Mouse (Mus musculus): Measurements from ENCODE around the gene Trip11. TPM values are rescaled to one million over a fixed set of nuclear protein-coding genes. Genes with fewer than 3 reads are reported as not detected.

The Trip11 gene
- polyA plus RNA-seq, 1 experiment from 2014 or later = 11.0 TPM

Other genes with a start within 250 kb of the Trip11 start
- gene Tc2n, start 194.7 kb downstream of the Trip11 start, polyA plus RNA-seq (2014; fragmentation: Nextera tagmentation; extraction: Ambion mirVana) = 0.11 TPM in 2 replicates
- gene Fbln5, start 94.2 kb downstream of the Trip11 start, polyA plus RNA-seq (2014; fragmentation: Nextera tagmentation; extraction: Ambion mirVana) = 14.5 and 17.2 TPM in 2 replicates
- 17.7 and 19.2 TPM in 2 replicates for gene Atxn3, start 45.0 kb upstream of the Trip11 start, polyA plus RNA-seq (2014; fragmentation: Nextera tagmentation; extraction: Ambion mirVana)
- gene Cpsf2, start 62.7 kb upstream of the Trip11 start, polyA plus RNA-seq (2014; fragmentation: Nextera tagmentation; extraction: Ambion mirVana) = 45.4 and 49.9 TPM in 2 replicates
- gene Slc24a4, start 215.5 kb upstream of the Trip11 start, polyA plus RNA-seq (2014; fragmentation: Nextera tagmentation; extraction: Ambion mirVana) = 0.19 and 0.26 TPM in 2 replicates

Measured in midbrain, embryonic 11.5 days (tissue).